Mouse (Mus musculus) limb, embryonic 13.5 days (tissue): ENCODE results near the gene Eri3. TPM values are rescaled to one million over a fixed set of nuclear protein-coding genes. Genes with fewer than 3 reads are reported as not detected.
A peak's percentile ranks its signal among the peaks of the same experiment; 100 is the strongest.

Experiments used
- ATAC-seq: fragments of 200-750 bp; cut with Nextera tagmentation; 2 replicates; pipeline ENCODE4 v1.8.0; 2017; ENCODE audit warnings: low read depth, moderate number of reproducible peaks, moderate TSS enrichment; ENCODE audit not compliant: low FRiP score
- H3K27ac ChIP-seq: fragments of 300-500 bp; sonication (generic); 2 replicates; pipeline ENCODE4 v1.5.1; 2015; ENCODE audit warnings: inconsistent platforms, mild to moderate bottlenecking, moderate library complexity
- H3K27me3 ChIP-seq: fragments of 300-500 bp; sonication (generic); 2 replicates; pipeline ENCODE4 v1.6.1; 2015; ENCODE audit warnings: mild to moderate bottlenecking, inconsistent platforms
- H3K36me3 ChIP-seq: fragments of 300-500 bp; sonication (generic); 2 replicates; pipeline ENCODE4 v1.6.1; 2015; ENCODE audit warnings: inconsistent platforms, mild to moderate bottlenecking, moderate library complexity
- H3K4me1 ChIP-seq: fragments of 300-500 bp; sonication (generic); 2 replicates; pipeline ENCODE4 v1.6.1; 2015; ENCODE audit warnings: inconsistent platforms
- H3K4me2 ChIP-seq: fragments of 300-500 bp; sonication (generic); replicated peaks from 2 replicates; pipeline ENCODE4 v1.6.1; 2015; ENCODE audit warnings: inconsistent platforms, mild to moderate bottlenecking, moderate library complexity
- H3K4me3 ChIP-seq: fragments of 300-500 bp; sonication (generic); 2 replicates; pipeline ENCODE4 v1.5.1; 2015; ENCODE audit warnings: moderate library complexity, mild to moderate bottlenecking, inconsistent platforms
- H3K9ac ChIP-seq: fragments of 300-500 bp; sonication (generic); 2 replicates; pipeline ENCODE4 v1.6.1; 2015; ENCODE audit warnings: mild to moderate bottlenecking, inconsistent platforms
- H3K9me3 ChIP-seq: fragments of 300-500 bp; sonication (generic); 2 replicates; pipeline ENCODE4 v1.6.1; 2016; ENCODE audit warnings: inconsistent platforms
- WGBS: fragments of 180-500 bp; shearing (Covaris S2); methylation state at CpG from one replicate; pipeline ENCODE4 v1.1.7; 2015; 5-methylcytosine and 5-hydroxymethylcytosine counted together
- polyA plus RNA-seq: library from polyadenylated mRNA; unstranded; fragments of >200 nt; fragmentation: Nextera tagmentation; extraction: Ambion mirVana; gene quantifications from 2 replicates; pipeline ENCODE4 v1.2.1, GENCODE M21; 2015

Gene Eri3
- polyA plus RNA-seq, 1 experiment from 2014 or later = 178 TPM

DNA sequence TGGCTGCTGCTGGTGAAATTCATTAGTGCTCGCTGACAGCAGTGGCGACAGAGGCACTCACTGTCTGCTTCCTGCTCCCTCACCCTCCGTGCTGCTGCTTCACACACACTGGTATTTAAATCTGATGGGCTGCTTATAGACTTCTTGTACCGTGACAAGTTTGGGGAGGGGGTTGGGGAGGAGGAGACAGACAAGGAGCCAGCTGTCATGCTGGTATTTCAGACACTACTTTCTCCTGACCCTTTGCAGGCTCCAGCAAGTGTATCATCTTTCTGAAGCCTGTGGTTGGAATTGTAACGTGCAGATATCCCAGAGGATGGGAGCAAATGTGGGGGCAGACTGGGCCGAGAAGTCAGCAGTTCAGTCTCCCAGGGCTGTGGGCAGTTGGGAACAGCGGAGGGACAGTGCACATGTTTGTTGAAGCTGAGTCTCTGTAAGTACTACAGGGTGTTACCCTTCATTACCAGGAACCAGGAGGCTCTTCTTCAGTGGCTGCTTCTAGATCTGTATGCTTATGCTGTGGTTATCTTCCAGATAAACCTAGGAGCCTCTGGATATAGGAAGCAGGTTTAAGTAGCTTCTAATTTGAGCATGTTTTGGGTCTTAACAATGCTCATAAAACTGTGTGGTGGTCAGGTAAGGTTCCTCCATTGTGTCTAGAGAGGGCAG is 59.3 kb downstream of the Eri3 start:
- peak; percentile 48 for ATAC-seq
- Histone ChIP-seq H3K4me1 (peaks cover 71% of the 10 kb centered on the region), H3K27me3 (no peaks in the 10 kb centered on the region), H3K9ac (no peak overlapping the region; the same call in 1 of the 2 replicates), H3K27ac (peak overlapping the region; percentile 80; the same call in 1 of the 2 replicates), H3K4me3 (no peak overlapping the region), H3K36me3 (peaks cover 47% of the 10 kb centered on the region), H3K9me3 (no peaks in the 10 kb centered on the region), H3K4me2 (no peak overlapping the region)
- 31% methylated on average over 7 of the region's 7 CpGs for WGBS

DNA sequence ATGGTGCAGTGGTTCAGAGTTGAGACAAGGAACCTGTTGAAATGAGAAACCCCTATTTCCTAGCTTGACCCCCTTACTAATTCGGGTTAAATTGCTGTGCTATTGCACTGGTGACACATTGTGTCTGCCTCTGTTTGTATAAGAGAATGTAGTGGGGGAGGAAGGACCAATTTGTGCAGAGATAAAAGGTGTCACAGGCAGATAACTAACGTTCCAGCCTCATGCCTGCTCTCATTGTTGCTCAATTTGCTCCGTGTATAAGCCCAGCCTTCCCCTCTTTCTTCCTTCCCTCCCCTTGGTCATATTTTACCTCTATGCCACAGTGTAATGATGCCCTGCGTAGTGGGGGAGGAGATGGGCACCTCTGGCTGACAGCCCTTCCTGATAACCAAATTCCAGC is 61.2 kb downstream of the Eri3 start:
- ATAC-seq = no peak
- WGBS = 42% methylated on average over 4 of the region's 4 CpGs
- Histone ChIP-seq H3K36me3 (peaks cover 61% of the 10 kb centered on the region), H3K4me1 (peaks cover 64% of the 10 kb centered on the region), H3K27me3 (no peaks in the 10 kb centered on the region), H3K4me2 (no peak overlapping the region), H3K9ac (no peak overlapping the region), H3K4me3 (no peak overlapping the region), H3K9me3 (no peaks in the 10 kb centered on the region), H3K27ac (peak overlapping the region; percentile 6; the same call in 1 of the 2 replicates)

DNA sequence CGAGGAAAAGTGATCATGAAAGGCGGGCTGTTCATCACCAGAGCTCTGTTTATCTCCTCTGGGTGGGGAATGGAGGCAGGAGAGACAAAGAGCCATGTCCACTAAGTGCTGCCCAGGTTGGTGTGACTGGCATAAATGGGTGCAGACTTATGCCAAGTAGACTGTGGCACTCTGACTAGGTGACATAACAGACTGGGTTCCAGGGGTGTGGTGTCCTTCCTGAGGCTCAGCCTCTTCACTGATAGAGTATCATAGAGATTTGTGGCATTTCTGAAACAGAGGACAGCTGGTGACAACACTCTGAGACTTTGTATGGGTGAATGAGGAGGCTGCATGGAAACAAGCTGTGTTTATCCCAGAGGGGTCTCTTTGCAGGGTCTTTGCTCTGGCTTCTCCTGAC is 61.6 kb downstream of the Eri3 start:
- H3K4me3 ChIP-seq = no peak overlapping the region
- H3K36me3 ChIP-seq = peaks cover 65% of the 10 kb centered on the region
- H3K9me3 ChIP-seq = no peaks in the 10 kb centered on the region
- no peak overlapping the region for H3K4me2 ChIP-seq
- WGBS = 60% methylated on average over 2 of the region's 2 CpGs
- H3K9ac ChIP-seq = no peak overlapping the region
- peak overlapping the region; percentile 6; the same call in 1 of the 2 replicates for H3K27ac ChIP-seq
- no peak for ATAC-seq
- peaks cover 62% of the 10 kb centered on the region for H3K4me1 ChIP-seq
- H3K27me3 ChIP-seq = no peaks in the 10 kb centered on the region

DNA sequence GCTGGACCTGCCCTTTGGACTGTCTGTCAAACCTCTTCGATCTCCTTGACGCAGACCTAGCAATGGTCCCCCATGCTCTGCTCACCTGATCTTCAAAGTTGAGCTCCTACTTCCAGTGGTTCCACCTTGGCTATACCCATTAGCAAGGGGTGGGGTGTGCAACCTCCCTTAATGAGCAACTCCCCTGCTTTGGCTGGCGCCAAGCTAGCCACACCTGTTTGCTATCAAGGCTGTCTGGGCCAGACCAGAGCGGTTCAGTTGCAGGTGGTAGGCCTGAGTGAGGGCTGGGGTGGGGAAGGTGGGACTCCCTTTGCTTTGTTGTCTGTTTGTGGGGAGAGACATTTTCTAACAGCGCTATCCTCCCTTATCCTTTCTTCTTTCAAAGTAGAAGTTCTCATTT is 62.5 kb downstream of the Eri3 start:
- H3K27me3 ChIP-seq = no peaks in the 10 kb centered on the region
- H3K4me3 ChIP-seq = no peak overlapping the region
- peaks cover 61% of the 10 kb centered on the region for H3K4me1 ChIP-seq
- peaks cover 65% of the 10 kb centered on the region for H3K36me3 ChIP-seq
- no peak overlapping the region for H3K9ac ChIP-seq
- peak; percentile 51; the same call in 1 of the 2 replicates for ATAC-seq
- no peak overlapping the region for H3K4me2 ChIP-seq
- H3K9me3 ChIP-seq = no peaks in the 10 kb centered on the region
- WGBS = 49% methylated on average over 5 of the region's 5 CpGs
- peak overlapping the region; percentile 76 for H3K27ac ChIP-seq

DNA sequence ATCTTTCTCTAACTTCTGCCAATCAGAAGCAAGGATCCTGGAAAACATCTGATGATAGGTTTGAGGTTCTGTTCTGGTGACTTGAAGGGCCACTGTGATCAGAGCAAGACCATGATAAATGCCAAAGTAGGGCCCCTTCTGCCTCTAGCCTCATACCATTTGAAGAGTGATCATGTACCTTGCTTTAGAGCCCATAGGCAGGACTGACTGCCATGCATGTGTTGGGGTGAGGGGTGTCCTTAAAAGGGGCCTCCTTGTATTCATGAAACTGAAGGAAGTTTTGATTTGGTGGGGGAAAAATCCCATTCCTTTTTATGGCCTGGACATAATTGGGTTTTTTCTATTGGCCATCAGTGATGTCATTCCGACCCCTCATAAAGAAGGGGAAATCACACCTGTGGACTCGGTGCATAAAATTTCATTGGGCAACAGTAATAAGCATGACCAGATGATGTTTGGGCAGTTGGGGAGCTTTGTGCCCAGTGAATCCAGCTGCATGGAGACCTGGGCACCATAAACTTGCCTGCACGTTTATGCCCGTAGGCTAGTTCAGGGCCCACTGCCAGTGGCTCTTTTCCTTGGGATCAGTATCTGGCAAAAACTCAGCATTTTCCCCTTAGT is 63.1 kb downstream of the Eri3 start:
- H3K4me2 ChIP-seq = no peak overlapping the region
- peak overlapping the region; percentile 76 for H3K27ac ChIP-seq
- WGBS = 25% methylated on average over 4 of the region's 4 CpGs
- no peaks in the 10 kb centered on the region for H3K9me3 ChIP-seq
- peaks cover 69% of the 10 kb centered on the region for H3K36me3 ChIP-seq
- H3K27me3 ChIP-seq = no peaks in the 10 kb centered on the region
- no peak overlapping the region for H3K4me3 ChIP-seq
- no peak overlapping the region for H3K9ac ChIP-seq
- ATAC-seq = peak; percentile 69
- H3K4me1 ChIP-seq = peaks cover 56% of the 10 kb centered on the region

DNA sequence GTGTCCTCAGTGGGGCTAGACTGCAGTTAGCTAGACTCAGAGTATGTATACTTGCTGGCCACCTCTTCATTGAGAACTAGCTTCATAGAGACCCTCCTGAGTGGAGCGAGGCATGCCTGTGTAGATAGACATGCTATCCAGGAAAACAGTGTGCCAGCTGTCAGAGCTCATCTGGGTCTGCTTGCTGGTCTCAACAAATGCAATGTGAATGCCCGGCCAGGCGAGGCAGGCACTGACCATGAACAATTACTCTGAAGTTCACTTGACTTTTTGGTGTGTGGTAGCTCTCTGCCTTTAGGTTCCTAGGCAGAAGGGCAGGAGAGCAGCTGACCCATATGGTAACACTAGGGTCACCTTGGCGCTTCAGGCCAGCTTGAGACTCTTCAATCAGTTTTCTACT is 66.4 kb downstream of the Eri3 start:
- no peak for ATAC-seq

DNA sequence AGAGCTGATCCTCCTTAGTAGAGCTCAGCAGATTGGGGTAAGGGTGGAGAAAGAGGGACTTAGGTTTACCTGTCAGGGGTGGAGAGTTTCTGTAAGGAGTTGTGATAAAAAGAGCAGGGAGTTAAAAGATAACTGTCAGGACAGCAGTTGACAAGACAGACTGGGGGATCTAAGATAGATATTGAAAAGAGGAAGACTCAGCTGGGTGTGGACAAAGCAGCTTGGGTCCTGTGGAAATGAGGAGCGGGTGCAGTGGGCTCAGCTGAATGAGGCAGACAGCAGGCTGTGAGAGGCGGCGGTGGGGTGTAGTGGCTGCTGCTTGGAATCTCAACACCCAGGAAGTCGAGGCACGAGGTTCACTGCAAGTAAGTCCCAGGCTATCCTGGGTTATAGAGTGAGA is 72.1 kb downstream of the Eri3 start:
- H3K27ac ChIP-seq = no peak overlapping the region
- H3K4me2 ChIP-seq = no peak overlapping the region
- no peak overlapping the region for H3K9ac ChIP-seq
- no peaks in the 10 kb centered on the region for H3K27me3 ChIP-seq
- peaks cover 23% of the 10 kb centered on the region for H3K4me1 ChIP-seq
- no peak for ATAC-seq
- no peak overlapping the region for H3K4me3 ChIP-seq
- H3K36me3 ChIP-seq = peaks cover 62% of the 10 kb centered on the region
- 89% methylated on average over 5 of the region's 5 CpGs for WGBS
- H3K9me3 ChIP-seq = no peaks in the 10 kb centered on the region

More for the DNA sequence above, 66.4 kb downstream of the Eri3 start:
- no peak overlapping the region for H3K27ac ChIP-seq
- H3K4me2 ChIP-seq = no peak overlapping the region
- 92% methylated on average over 4 of the region's 4 CpGs for WGBS
- no peak overlapping the region; the same call in 1 of the 2 replicates for H3K9ac ChIP-seq
- no peaks in the 10 kb centered on the region for H3K27me3 ChIP-seq
- peaks cover 72% of the 10 kb centered on the region for H3K36me3 ChIP-seq
- no peak overlapping the region for H3K4me3 ChIP-seq
- H3K9me3 ChIP-seq = no peaks in the 10 kb centered on the region
- peaks cover 40% of the 10 kb centered on the region for H3K4me1 ChIP-seq

DNA sequence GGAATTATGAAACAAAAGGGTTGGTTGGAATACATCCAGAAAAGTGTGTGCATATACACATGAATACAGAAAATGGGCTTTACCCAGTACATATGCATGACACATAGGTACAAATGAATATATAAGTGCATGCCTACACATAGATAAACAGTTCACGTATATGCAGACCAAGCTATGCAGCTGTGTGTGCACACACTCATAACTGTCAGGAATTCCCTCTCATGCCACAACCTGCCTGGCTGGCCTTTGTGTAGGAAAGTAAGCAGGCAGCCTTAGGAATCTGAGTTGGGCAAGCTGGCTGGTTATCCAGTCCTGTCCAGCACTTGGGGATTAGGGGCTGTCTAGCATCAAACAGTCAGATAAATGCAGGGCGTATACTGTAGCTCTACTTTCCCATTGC is 72.9 kb downstream of the Eri3 start:
- no peak overlapping the region for H3K4me2 ChIP-seq
- H3K36me3 ChIP-seq = peaks cover 58% of the 10 kb centered on the region
- H3K9ac ChIP-seq = no peak overlapping the region
- no peak for ATAC-seq
- no peaks in the 10 kb centered on the region for H3K27me3 ChIP-seq
- 65% methylated on average over 2 of the region's 2 CpGs for WGBS
- no peaks in the 10 kb centered on the region for H3K9me3 ChIP-seq
- H3K4me1 ChIP-seq = peaks cover 24% of the 10 kb centered on the region
- no peak overlapping the region for H3K4me3 ChIP-seq
- peak overlapping the region; percentile 52; the same call in 1 of the 2 replicates for H3K27ac ChIP-seq

DNA sequence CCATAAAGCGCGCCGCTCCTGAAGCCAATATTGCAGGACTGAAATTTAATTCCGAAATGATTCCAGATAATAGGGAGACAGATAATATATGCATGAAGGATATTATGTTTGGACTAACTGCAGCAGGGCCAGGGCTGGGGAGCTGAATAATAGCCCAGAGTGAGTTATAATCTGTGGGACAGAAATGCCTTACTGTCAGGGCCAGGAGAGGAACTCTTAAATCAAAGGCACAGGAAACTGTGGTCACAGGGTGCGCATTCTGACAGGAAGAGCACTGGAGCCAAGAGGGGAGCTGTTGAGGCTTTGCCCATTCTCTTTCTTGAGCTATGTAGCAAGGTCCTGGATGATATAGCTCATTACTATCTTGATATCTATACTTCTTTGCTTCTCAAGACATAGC is 74.5 kb downstream of the Eri3 start:
- ATAC-seq = no peak
- Histone ChIP-seq H3K27me3 (no peaks in the 10 kb centered on the region), H3K4me1 (peaks cover 40% of the 10 kb centered on the region), H3K4me3 (no peak overlapping the region), H3K27ac (no peak overlapping the region), H3K4me2 (no peak overlapping the region), H3K36me3 (peaks cover 52% of the 10 kb centered on the region), H3K9ac (no peak overlapping the region), H3K9me3 (no peaks in the 10 kb centered on the region)
- 59% methylated on average over 5 of the region's 5 CpGs for WGBS

DNA sequence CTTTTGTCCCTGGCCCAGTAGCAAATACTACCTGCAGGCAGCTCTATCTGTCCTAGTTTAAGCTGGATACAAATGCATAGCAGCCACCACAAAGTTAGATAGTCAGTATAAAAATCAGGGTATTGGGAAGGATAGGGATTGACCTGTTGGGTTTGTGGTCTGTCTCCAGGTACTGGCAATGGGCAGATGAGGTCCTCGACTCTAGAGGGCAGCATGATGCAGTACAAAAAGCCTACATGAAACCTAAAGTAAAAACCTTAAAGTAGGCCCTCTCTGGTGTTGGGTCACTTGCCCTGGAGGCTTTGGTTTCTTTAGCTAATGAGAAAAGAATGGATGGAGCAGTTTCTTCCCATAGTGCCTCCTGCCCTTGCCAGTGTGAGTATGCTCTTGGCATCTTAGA is 78.3 kb downstream of the Eri3 start:
- H3K4me3 ChIP-seq = no peak overlapping the region
- H3K9ac ChIP-seq = no peak overlapping the region
- H3K9me3 ChIP-seq = no peaks in the 10 kb centered on the region
- ATAC-seq = no peak
- peaks cover 31% of the 10 kb centered on the region for H3K36me3 ChIP-seq
- WGBS = 34% methylated on average over 1 of the region's 1 CpGs
- H3K4me2 ChIP-seq = no peak overlapping the region
- H3K4me1 ChIP-seq = peaks cover 42% of the 10 kb centered on the region
- no peak overlapping the region for H3K27ac ChIP-seq
- no peaks in the 10 kb centered on the region for H3K27me3 ChIP-seq

DNA sequence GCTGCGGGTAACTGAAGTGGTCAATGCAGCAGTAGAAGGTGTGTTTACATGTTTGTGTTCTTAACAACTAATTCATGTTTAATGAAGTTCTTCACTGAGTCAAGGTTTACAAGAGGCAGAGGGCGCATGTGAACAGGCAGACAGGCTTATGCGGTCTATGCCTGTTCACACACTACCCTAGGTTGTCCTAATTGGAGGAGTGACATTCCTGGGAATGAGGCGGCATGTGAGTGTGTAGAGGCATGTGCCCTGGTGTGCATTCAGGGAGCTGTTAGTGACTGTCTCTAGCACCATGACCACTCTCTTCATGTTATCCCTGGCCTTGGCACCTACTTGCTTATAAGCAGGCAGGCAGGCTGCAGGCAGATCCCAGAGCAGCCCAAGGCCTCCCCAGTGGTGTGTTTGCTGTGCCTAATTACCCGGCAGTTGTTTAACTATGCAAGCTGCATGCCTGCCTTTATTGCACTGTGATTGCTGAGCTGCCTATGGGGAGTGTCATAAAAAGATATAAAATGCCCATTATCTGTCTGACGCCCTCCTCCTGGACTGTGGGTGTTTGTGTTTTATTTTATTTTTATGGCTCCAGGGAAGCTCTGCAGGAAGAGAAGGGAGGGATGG is 80.0 kb downstream of the Eri3 start:
- H3K36me3 ChIP-seq = peaks cover 45% of the 10 kb centered on the region
- peaks cover 29% of the 10 kb centered on the region for H3K4me1 ChIP-seq
- H3K9ac ChIP-seq = no peak overlapping the region
- no peak overlapping the region for H3K4me2 ChIP-seq
- no peak overlapping the region for H3K4me3 ChIP-seq
- peak; percentile 73; the same call in 1 of the 2 replicates for ATAC-seq
- WGBS = 22% methylated on average over 6 of the region's 6 CpGs
- no peaks in the 10 kb centered on the region for H3K9me3 ChIP-seq
- peak overlapping the region; percentile 55 for H3K27ac ChIP-seq
- no peaks in the 10 kb centered on the region for H3K27me3 ChIP-seq

DNA sequence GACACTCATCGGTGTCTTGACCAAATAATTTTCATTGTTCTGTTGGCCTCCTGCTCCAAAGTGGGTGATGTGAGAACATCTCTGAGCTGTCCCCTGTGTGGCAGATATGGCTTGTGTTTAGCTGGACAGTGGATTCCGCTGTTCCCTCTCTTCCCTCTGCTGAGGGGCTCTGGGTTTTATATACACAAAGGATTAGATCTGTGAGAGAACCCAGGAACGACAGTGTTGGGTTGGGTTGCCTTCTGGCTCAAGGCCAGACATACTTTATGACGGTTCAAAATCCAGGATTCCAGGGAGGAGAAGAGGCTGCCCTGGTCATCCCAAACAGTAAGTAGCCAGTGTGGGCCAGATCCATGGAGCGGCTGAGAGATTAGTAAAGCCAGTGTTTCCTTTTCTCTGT is 83.4 kb downstream of the Eri3 start:
- Histone ChIP-seq H3K9me3 (no peaks in the 10 kb centered on the region), H3K4me3 (no peak overlapping the region), H3K27ac (no peak overlapping the region), H3K36me3 (peaks cover 29% of the 10 kb centered on the region), H3K9ac (no peak overlapping the region), H3K27me3 (no peaks in the 10 kb centered on the region), H3K4me1 (peaks cover 31% of the 10 kb centered on the region), H3K4me2 (no peak overlapping the region)
- 60% methylated on average over 5 of the region's 5 CpGs for WGBS
- no peak for ATAC-seq
